Mouse (Mus musculus): ENCODE data around the gene Krtap4-1. TPM values are rescaled to one million over a fixed set of nuclear protein-coding genes. Genes with fewer than 3 reads are reported as not detected.
"Not testable (repeated sequence)": the region's sequence is repeated elsewhere in the genome, so short reads cannot be mapped to it uniquely, and the experiment has no call there.

Krtap4-1 gene
- total RNA-seq (2021) = not detected

GRCm38 (mm10) chr11:99628138-99628537 is at the start of gene Krtap4-1:
Gene Krtap4-1, minus strand, starts transcription at chr11:99628238.
- DNase-seq = no peak

GRCm38 (mm10) chr11:99665860-99666259 is 37.8 kb upstream of the Krtap4-1 start, which contains the start of gene Krtap4-6:
Gene Krtap4-6, minus strand, starts transcription at chr11:99665960.
- DNase-seq = no peak

DNA sequence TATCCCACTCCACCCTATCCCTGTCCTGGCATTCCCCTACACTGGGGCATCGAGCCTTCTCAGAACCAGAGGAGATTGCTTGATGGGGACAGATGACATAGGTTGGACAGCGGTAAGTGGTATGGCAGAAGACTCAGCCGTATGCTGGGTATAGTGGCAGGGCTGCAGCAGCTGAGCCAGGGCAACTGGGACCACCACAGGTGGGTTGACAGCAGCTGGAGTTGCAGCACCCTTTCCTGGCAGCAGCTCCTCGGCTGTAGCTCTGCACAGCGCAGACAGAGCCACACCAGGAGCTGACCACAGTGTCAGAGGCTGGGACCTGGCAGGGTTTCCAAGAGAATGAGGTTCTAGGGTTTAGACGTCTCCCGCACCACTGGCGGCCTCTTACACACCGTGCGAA is 34.8 kb upstream of the Krtap4-1 start:
- DNase-seq = no peak

DNA sequence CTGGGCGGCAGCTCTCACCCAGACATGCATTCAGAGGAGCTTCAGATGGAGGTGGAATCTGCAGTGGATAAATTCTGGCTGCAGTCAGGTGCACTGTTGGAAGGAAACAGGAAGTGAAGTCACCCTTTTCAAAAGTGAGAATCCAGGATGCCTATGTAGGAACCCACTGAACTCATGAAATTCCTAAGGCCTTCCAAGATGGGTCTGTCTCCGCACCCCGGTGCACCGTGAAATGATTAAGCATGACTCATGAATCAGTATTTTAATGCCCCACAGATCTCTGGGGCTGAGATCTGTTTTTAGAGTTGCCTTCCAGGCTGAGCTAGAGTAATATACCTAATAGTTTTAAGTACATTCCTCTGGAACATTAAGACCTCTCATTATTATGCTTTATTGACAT is 31.2 kb upstream of the Krtap4-1 start:
- DNase-seq = no peak

GRCm38 (mm10) chr11:99658467-99659010 is 30.5 kb upstream of the Krtap4-1 start, which contains the start of gene Gm11563:
Gene Gm11563, minus strand, starts transcription at chr11:99658960.
- DNase-seq = not testable (repeated sequence)

DNA sequence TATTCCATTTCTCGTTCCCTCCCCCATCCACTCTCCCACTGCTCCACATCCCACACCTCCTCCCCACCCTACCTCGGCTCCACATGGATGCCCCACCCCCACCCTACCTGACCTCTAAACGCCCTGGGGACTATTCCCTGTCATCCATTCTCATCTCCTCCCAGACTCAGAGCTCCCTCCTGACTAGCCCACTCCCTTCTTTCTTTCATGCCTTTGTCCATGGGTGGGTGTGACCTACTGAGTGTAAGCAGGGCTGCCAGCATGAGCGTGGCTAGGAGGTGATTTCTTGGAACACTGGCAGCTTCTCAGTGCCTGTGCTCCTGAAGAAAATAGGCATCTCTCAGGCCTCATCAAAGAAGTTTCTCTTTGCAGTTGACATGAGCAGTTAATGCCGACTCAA is 29.0 kb upstream of the Krtap4-1 start:
- no peak for DNase-seq

DNA sequence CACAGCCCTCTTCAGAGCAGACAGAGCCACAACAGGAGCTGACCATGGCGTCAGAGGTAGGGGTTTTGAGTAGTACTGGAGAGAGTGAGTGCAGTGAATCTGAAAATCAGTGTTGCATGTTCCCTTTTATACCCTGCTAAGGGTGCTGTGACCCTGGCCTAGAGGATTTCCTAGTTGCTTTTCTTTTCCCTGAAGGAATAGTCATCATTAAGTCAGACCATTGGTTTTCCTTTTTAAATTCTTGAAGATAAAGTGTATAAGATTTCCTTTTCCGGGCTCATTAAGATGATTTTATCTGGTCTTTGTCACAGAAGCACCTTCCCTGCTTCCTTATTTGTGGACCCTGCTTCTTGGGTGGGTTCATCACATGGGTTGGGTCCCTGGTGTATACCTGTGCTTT is 22.1 kb upstream of the Krtap4-1 start, which contains the start of gene Gm11555:
Gm11555 (minus strand) TSS at position 101 of the 400 bp plus-strand sequence.
- no peak for DNase-seq

GRCm38 (mm10) chr11:99646444-99646843 is 18.4 kb upstream of the Krtap4-1 start:
- no peak for DNase-seq

- DNase-seq = no peak
Observed at GRCm38 (mm10) chr11:99644351-99644750, 16.3 kb upstream of the Krtap4-1 start.

GRCm38 (mm10) chr11:99643635-99644139 is 15.6 kb upstream of the Krtap4-1 start, which contains the start of gene Krtap4-7:
Gene Krtap4-7, minus strand, starts transcription at chr11:99644089.
- not testable (repeated sequence) for DNase-seq

DNA sequence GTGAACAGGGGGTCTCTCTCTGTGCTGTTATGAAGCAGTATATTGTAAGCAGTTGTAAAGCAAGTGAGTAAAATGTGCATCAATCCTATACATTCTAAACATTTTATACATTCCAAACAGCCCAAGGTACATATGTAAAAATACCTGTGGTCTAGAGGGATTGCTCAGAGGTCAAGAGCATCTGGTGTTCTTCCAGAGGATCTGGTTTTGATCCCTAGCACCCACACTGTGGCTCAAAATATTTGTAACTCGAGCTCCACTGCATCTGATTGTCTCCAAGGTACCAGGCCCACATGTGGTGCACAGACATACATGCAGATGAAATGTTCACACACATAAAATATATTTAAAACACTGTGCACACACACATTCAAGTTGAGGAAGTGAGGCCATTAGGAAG is 12.9 kb upstream of the Krtap4-1 start:
- no peak for DNase-seq

DNA sequence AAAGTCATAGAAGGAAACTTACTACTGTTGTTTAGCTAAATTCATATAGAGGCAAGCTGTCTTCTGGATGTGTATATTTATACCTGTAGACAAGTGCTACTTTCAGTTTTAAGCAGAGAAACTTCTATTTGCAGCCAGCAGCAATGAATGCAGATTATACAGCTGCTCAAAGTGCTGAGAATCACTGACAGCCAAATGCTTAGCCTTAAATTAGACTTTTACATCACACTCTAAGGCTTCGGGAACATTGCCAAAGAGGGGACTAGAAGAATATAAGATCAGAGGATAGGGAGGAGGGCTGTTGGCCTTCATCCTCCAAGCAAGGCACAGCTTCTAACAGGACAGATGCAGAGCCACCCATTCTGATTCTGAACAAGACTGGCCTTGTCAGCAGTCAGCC is 9.0 kb upstream of the Krtap4-1 start:
- DNase-seq = no peak

- DNase-seq = no peak
Observed at GRCm38 (mm10) chr11:99634653-99635134, 6.7 kb upstream of the Krtap4-1 start, which contains the start of gene Krtap4-2. Gene Krtap4-2, minus strand, starts transcription at chr11:99635084.

DNA sequence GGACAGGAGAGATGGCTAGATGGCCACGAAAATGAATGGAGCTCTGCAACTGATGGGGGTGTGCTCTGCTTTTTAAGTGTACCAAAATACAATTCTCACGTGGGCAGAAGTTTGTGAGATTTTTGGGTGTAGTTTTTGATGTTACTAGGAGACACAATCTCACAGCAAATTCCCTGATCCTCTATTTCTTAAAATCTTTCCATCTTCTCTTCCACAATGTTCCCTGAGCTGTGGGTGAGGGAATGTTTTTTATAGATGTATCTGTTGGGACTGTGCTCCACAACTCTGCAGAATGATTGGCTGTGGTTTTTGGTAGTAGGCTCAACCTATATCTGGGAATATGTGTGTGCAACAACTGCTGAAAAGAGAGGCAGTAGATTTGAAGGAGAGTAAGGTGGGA is 5.3 kb upstream of the Krtap4-1 start:
- DNase-seq = no peak

DNA sequence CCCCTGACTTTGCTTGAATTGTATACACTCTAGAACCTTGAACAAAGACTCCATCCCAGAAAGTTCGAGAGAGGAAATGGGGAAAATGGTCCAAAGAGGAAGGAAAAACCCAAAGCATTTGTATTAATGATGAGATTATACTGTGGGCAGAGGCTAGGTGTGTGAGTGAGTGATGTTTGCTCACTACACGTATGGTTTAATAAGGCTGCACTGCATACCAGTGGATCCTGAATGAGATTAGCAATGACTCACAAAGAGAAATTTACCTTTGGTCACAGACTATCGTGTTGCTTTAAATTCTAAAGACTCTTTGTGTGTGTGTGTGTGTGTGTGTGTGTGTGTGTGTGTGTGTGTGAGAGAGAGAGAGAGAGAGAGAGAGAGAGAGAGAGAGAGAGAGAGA is 2.9 kb upstream of the Krtap4-1 start:
- no peak for DNase-seq

DNA sequence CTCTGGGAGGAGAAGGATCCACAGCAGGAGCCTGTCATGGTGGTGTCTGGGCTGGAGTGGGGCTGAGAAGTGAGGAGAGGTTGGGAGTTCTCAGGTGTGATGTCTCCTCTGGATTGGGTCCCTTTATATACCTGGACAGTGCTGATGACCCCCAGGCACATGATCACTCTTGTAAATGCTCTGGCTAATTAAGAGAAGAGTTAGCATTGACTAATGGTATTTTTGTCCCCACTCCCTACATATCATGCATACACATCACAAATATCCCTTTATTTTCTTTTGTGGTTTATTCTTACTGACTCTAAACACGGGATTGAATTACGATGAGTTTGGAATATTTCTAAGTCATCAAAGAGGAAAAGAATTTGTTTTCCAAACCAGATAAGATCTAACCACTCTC is 7.7 kb downstream of the Krtap4-1 start, which contains the start of gene Gm11562:
Gm11562 (minus strand) TSS at position 101 of the 400 bp plus-strand sequence.
- DNase-seq = no peak

DNA sequence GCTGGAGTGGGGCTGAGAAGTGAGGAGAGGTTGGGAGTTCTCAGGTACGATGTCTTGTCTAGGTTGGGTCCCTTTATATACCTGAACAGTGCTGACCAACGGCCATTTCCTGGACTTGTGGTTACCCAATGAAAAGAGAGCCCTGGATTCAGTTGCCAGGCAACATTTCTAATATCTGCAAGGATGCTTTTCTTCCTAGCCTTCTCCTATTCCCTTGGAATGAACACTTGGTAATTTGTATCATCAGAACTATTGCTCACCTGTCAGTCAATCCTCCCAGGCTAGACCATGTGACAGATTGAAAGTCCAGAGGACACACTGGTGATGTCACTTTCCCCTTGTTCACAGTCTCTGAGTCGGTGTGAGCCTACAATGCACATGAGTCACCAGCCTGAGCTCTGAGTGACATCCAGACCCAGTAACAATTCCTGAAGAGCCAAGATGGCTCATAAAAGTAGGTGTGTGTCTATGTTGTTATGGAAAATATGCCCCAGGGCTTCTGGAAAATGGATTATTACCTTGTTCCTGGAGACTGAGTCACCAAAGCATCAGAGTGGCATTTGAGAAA is 13.2 kb downstream of the Krtap4-1 start, which contains the start of gene Krtap2-4:
Krtap2-4 (minus strand) TSS at position 51 of the 568 bp plus-strand sequence.
- DNase-seq = no peak

DNA sequence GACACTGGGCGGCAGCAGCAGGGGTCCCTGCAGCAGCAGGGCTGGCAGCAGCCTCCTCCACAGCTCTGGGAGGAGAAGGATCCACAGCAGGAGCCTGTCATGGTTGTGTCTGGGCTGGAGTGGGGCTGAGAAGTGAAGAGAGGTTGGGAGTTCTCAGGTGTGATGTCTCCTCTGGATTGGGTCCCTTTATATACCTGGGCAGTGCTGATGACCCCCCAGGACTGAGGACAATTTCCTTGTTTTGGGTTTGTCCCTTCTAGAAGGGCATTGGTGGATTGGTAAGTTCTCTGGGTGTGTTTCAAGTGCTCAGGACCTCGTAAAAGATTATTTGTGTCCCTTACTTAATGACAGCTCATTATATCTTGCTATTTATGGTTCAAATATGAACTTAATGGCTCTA is 17.9 kb downstream of the Krtap4-1 start, which contains the start of gene Gm11937:
Gm11937 (minus strand) TSS at position 101 of the 400 bp plus-strand sequence.
- not testable (repeated sequence) for DNase-seq

DNA sequence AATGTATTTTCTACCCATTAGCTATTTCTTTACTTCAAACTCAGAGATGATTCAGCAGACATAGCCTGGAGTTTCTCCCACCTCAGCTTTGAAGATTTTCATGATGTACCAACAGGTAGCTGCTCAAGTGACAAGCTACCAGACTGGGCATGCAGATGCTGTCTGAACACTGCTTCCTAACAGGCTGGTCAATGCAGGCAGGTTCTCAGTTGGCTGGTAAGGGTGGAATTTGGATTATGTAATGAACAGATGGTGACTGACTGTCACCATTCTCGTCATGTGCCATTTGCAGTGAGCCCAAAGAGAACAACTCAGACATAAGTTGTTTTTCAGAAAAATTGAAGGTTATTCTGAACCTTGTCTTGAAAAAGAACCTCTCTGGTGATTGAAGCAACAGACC is 18.9 kb downstream of the Krtap4-1 start:
- peak; percentile 32 to 37 for DNase-seq

GRCm38 (mm10) chr11:99603208-99603607 is 24.8 kb downstream of the Krtap4-1 start, which contains the start of gene Gm11938:
Gene Gm11938, minus strand, starts transcription at chr11:99603308.
- not testable (repeated sequence) for DNase-seq

- DNase-seq = not testable (repeated sequence)
Observed at GRCm38 (mm10) chr11:99597742-99598141, 30.3 kb downstream of the Krtap4-1 start, which contains the start of gene Krtap9-3. Gene Krtap9-3, minus strand, starts transcription at chr11:99598105.

DNA sequence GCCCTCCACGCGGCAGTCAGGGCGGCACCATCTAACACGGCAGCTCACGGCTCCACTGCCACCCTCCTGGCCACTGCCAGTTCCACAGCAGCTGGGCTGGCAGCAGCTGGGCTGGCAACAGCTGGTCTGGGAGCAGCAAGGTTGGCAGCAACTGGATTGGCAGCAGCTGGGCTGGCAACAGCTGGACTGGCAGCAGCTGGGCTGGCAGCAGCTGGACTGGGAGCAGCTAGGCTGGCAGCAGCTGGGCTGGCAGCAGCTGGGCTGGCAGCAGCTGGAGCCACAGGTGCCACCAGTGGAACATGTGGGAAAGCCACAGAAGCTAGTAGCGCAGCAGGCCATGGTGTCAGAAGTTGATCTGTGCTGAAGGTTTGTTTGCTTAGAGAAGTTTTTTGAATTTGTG is 37.1 kb downstream of the Krtap4-1 start, which contains the start of gene Krtap1-3:
Krtap1-3 (minus strand) TSS at position 359 of the 400 bp plus-strand sequence.
- no peak for DNase-seq

DNA sequence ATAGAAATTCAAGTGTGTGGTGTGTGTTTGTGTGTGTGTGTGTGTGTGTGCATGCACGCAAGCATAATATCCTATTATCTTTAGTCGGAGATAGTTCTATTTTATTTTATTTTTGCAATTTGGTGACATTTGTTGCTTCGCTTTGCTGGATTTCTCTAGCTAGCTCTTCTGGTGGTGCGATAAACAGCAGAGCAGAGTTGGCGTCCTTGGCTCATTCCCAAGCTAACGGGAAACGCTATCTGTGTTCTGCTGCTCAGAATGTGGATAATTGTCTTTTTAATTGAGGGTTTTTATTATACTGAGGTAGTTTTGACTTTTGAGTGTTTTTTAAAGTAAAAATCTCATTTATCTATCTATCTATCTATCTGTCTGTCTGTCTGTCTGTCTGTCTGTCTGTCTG is 42.9 kb downstream of the Krtap4-1 start:
- peak; percentile 41 to 49 for DNase-seq

Data from layer of hippocampus, postnatal 36 days (tissue).